Mouse (Mus musculus) CH12.LX (cell line): ENCODE data around the gene Mdfi.

Experiments
- BHLHE40 ChIP-seq: IDR thresholded peaks from 2 replicates; pipeline ENCODE4 v1.6.1; 2011; ENCODE audit warnings: mild to moderate bottlenecking, low read depth, low read length, improper control_type of control experiment
- CTCF ChIP-seq, 2 experiments: IDR thresholded peaks in 1 of 2; conservative IDR thresholded peaks in 1 of 2; 2 replicates each; pipeline ENCODE4 v1.5.1; 2011 to 2012; ENCODE audit warnings: low read depth in 2 of 2, low read length in 2 of 2, improper control_type of control experiment in 1 of 2, inconsistent platforms in 1 of 2, mild to moderate bottlenecking in 1 of 2, moderate library complexity in 1 of 2
- EP300 ChIP-seq: IDR thresholded peaks from 2 replicates; pipeline ENCODE4 v1.6.1; 2011; ENCODE audit warnings: low read length, improper control_type of control experiment
- HCFC1 ChIP-seq: IDR thresholded peaks from 2 replicates; pipeline ENCODE4 v1.6.1; 2012; ENCODE audit warnings: low read depth, mild to moderate bottlenecking, inconsistent platforms, low read length, improper control_type of control experiment
- MAZ ChIP-seq: IDR thresholded peaks from 2 replicates; pipeline ENCODE4 v1.6.1; 2012; ENCODE audit warnings: low read depth, mild to moderate bottlenecking, inconsistent platforms, low read length, improper control_type of control experiment, moderate library complexity
- NELFE ChIP-seq: IDR thresholded peaks from 2 replicates; pipeline ENCODE4 v1.6.1; 2011; ENCODE audit warnings: low read depth, low read length, improper control_type of control experiment
- POLR2A ChIP-seq: IDR thresholded peaks from 2 replicates; pipeline ENCODE4 v1.6.1; 2011; ENCODE audit warnings: low read depth, mild to moderate bottlenecking, improper control_type of control experiment, low read length

GRCm38 (mm10) chr17:47879207-47879606 lies 44.7 kb upstream of the Mdfi start:
- TF ChIP-seq HCFC1 (no peak), BHLHE40 (no peak), CTCF (conservative IDR thresholded peaks at IDR 0.05 in 1 of 2, IDR thresholded peaks at IDR 0.05 in 1 of 2; ENCODE audit: low read depth in 2 of 2, low read length in 2 of 2) (no peak), EP300 (no peak), NELFE (no peak), MAZ (no peak), POLR2A (no peak)
